Mouse (Mus musculus) stomach, postnatal 0 days (tissue): ENCODE results near the gene Slc43a3.

ENCODE experiments used
- CTCF ChIP-seq: IDR thresholded peaks from 2 replicates; pipeline ENCODE4 v1.5.1; 2016; ENCODE audit warnings: antibody characterized with exemption, low read depth, mild to moderate bottlenecking, moderate library complexity
- EP300 ChIP-seq: optimal IDR thresholded peaks from 2 replicates; pipeline ENCODE3; 2016; ENCODE audit warnings: antibody characterized with exemption

DNA sequence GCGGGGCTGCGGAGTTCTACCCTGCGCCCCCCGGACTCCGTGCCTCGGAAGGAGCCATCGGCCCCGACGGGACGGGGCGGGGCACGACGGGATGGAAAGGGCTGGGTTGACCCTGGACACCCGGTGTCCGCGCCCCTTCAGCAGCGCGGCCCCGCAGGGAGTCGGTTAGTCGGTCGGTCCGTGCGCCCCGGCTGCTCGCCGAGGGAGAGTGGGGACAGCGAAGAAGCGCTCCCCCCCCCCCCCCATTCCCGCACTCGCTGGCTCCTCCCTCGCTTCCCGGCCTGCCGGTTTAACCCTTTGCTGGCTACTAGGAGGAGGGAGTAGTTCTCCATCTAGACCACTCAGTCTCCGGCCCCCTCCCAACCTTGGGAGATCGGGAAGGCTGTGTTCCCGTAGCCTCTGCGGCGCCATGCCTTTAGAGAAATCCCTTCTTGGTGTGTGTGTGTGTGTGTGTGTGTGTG lies 49.5 kb upstream of the Slc43a3 start:
- TF ChIP-seq CTCF (no peak), EP300 (no peak)
